Comparison of ENCODE assay signal across 23 mouse cellular contexts in the genomic region with DNA sequence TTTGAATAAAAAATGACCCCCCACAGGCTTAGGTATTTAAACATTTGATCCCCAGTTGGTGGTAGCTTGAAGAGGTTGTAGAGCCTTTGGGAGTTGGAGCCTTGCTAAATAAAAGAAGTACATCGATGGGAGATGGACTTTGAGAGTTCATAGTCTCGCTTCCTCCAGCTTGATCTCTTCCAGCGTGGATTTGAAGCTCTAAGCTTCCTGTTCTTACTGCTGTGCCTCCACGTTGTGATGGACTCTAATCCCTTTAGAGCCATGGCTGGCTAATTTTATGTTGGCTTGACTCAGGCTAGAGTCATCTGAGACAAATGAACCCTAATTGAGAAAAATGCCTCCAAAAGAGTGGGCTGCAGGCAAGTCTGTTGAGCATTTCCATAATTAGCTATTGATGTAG. TPM values are rescaled to one million over a fixed set of nuclear protein-coding genes. Genes with fewer than 3 reads are reported as not detected.
DNase-seq lines count a peak whose midpoint lies in the region; ATAC-seq and TF ChIP-seq lines count a peak whose summit lies in the region.
"Had no signal": no experiment of that assay in that cellular context is flagged by ENCODE, and none has a peak within 500 bp of the region (broad histone marks: within the 10 kb centered on the region; RNA-seq: fewer than 3 reads in every experiment).

No protein-coding gene starts in this region.

- H3K4me1 ChIP-seq in intestine, embryonic 16.5 days (ENCODE audit: control insufficient read depth, insufficient read depth, low read length): peaks cover 8% of the 10 kb centered on the region
- peaks cover 10% of the 10 kb centered on the region; the same call in 1 of the 2 replicates for H3K4me1 ChIP-seq in intestine, embryonic 15.5 days (replicated peaks)
- no peaks in the 10 kb centered on the region for H3K4me1 ChIP-seq in intestine, postnatal 0 days (replicated peaks; ENCODE audit: control insufficient read depth, insufficient read depth, low read length)
- peaks cover 14% of the 10 kb centered on the region for H3K4me1 ChIP-seq in midbrain, embryonic 13.5 days (replicated peaks)

- WGBS in intestine, embryonic 16.5 days: 57% methylated on average over 4 of the region's 4 CpGs
- WGBS in intestine, embryonic 15.5 days: 59% methylated on average over 4 of the region's 4 CpGs
- 44% methylated on average over 4 of the region's 4 CpGs for WGBS in intestine, postnatal 0 days
- 34% methylated on average over 4 of the region's 4 CpGs for WGBS in midbrain, embryonic 13.5 days

- no peak overlapping the region for H3K4me2 ChIP-seq in intestine, embryonic 16.5 days (ENCODE audit: low read depth, low read length)
- H3K4me2 ChIP-seq in intestine, embryonic 15.5 days (replicated peaks): no peak overlapping the region
- no peak overlapping the region for H3K4me2 ChIP-seq in intestine, postnatal 0 days (replicated peaks; ENCODE audit: low read depth)
- no peak overlapping the region for H3K4me2 ChIP-seq in midbrain, embryonic 13.5 days (replicated peaks)
- H3K4me2 ChIP-seq: embryonic facial prominence, embryonic 13.5 days; embryonic facial prominence, embryonic 15.5 days; forebrain, embryonic 12.5 days had no signal

- no peak overlapping the region for H3K4me3 ChIP-seq in intestine, embryonic 16.5 days (ENCODE audit: low read length)
- no peak overlapping the region for H3K4me3 ChIP-seq in intestine, embryonic 15.5 days (replicated peaks)
- H3K4me3 ChIP-seq in intestine, postnatal 0 days (ENCODE audit: low read depth, low read length): no peak overlapping the region
- no peak overlapping the region for H3K4me3 ChIP-seq in midbrain, embryonic 13.5 days (replicated peaks)
- H3K4me3 ChIP-seq: embryonic facial prominence, embryonic 13.5 days; embryonic facial prominence, embryonic 15.5 days; erythroblast, embryonic 14.5 days; forebrain, embryonic 10.5 days; forebrain, embryonic 12.5 days had no signal

- no peaks in the 10 kb centered on the region for H3K27me3 ChIP-seq in intestine, embryonic 16.5 days (replicated peaks; ENCODE audit: control insufficient read depth, insufficient read depth, low read length)
- H3K27me3 ChIP-seq in intestine, embryonic 15.5 days (replicated peaks): no peaks in the 10 kb centered on the region
- no peaks in the 10 kb centered on the region for H3K27me3 ChIP-seq in intestine, postnatal 0 days (replicated peaks; ENCODE audit: control insufficient read depth, insufficient read depth, low read length)
- H3K27me3 ChIP-seq in midbrain, embryonic 13.5 days: no peaks in the 10 kb centered on the region
- H3K27me3 ChIP-seq: embryonic facial prominence, embryonic 13.5 days; embryonic facial prominence, embryonic 15.5 days; forebrain, embryonic 12.5 days had no signal

- DNase-seq in kidney, postnatal 4 days: no peak
- DNase-seq: adrenal gland, adult 2 months; adrenal gland, postnatal 10 days; adrenal gland, postnatal 25 days; cerebellum, adult 11-12 months; cerebellum, adult 2 months; cerebellum, adult 9-10 months; cerebellum, postnatal 10 days; cerebellum, postnatal 25 days had no signal

- H3K27ac ChIP-seq in intestine, embryonic 16.5 days (ENCODE audit: low read length): no peak overlapping the region
- H3K27ac ChIP-seq in intestine, embryonic 15.5 days: no peak overlapping the region
- H3K27ac ChIP-seq in intestine, postnatal 0 days (ENCODE audit: low read depth, low read length): 0 out of 2 replicates have a peak overlapping the region, but pooled peaks have one; percentile 8
- H3K27ac ChIP-seq in midbrain, embryonic 13.5 days: no peak overlapping the region
- H3K27ac ChIP-seq: embryonic facial prominence, embryonic 13.5 days; embryonic facial prominence, embryonic 15.5 days; forebrain, embryonic 10.5 days; forebrain, embryonic 12.5 days had no signal

- no peak for TF ChIP-seq CTCF in intestine, postnatal 0 days (IDR thresholded peaks at IDR 0.05; ENCODE audit: low read depth)

- ATAC-seq in intestine, embryonic 16.5 days: peak; percentile 56; the same call in 1 of the 2 replicates
- ATAC-seq in intestine, embryonic 15.5 days: no peak
- peak; percentile 69 for ATAC-seq in intestine, postnatal 0 days
- no peak for ATAC-seq in midbrain, embryonic 13.5 days
- ATAC-seq: forebrain, embryonic 14.5 days; forebrain, embryonic 16.5 days had no signal

- no peak overlapping the region for H3K9ac ChIP-seq in intestine, embryonic 16.5 days (ENCODE audit: low read depth, low read length)
- no peak overlapping the region for H3K9ac ChIP-seq in intestine, embryonic 15.5 days
- H3K9ac ChIP-seq in intestine, postnatal 0 days (ENCODE audit: low read depth, low read length): no peak overlapping the region
- no peak overlapping the region for H3K9ac ChIP-seq in midbrain, embryonic 13.5 days (replicated peaks)
- H3K9ac ChIP-seq: embryonic facial prominence, embryonic 13.5 days; embryonic facial prominence, embryonic 15.5 days; forebrain, embryonic 12.5 days had no signal

- H3K9me3 ChIP-seq in intestine, embryonic 16.5 days (ENCODE audit: control insufficient read depth, low read length): no peaks in the 10 kb centered on the region
- H3K9me3 ChIP-seq in intestine, embryonic 15.5 days: no peaks in the 10 kb centered on the region
- no peaks in the 10 kb centered on the region for H3K9me3 ChIP-seq in intestine, postnatal 0 days (ENCODE audit: control insufficient read depth)
- no peaks in the 10 kb centered on the region for H3K9me3 ChIP-seq in midbrain, embryonic 13.5 days
- H3K9me3 ChIP-seq: embryonic facial prominence, embryonic 13.5 days; embryonic facial prominence, embryonic 15.5 days; forebrain, embryonic 10.5 days; forebrain, embryonic 12.5 days had no signal

- no peaks in the 10 kb centered on the region for H3K36me3 ChIP-seq in intestine, embryonic 16.5 days (ENCODE audit: control insufficient read depth, insufficient read depth, low read length)
- no peaks in the 10 kb centered on the region for H3K36me3 ChIP-seq in intestine, embryonic 15.5 days
- H3K36me3 ChIP-seq in intestine, postnatal 0 days (ENCODE audit: control insufficient read depth, insufficient read depth): no peaks in the 10 kb centered on the region
- H3K36me3 ChIP-seq in midbrain, embryonic 13.5 days: no peaks in the 10 kb centered on the region
- H3K36me3 ChIP-seq: embryonic facial prominence, embryonic 13.5 days; embryonic facial prominence, embryonic 15.5 days; forebrain, embryonic 10.5 days; forebrain, embryonic 12.5 days had no signal

RNA-seq across cellular contexts. Expression of gene Fam50b, which starts 28.2 kb away (rescaled TPM):
- not detected in 2 replicates for polyA plus RNA-seq in intestine, embryonic 16.5 days (2015; fragmentation: Nextera tagmentation; extraction: Ambion mirVana)
- polyA plus RNA-seq in intestine, embryonic 15.5 days (2015; fragmentation: Nextera tagmentation; extraction: Ambion mirVana): not detected in 2 replicates
- polyA plus RNA-seq in intestine, postnatal 0 days (2015; fragmentation: Nextera tagmentation; extraction: Ambion mirVana): 0.16 and 0.20 TPM in 2 replicates
- polyA plus RNA-seq in midbrain, embryonic 13.5 days (2015; fragmentation: Nextera tagmentation; extraction: Ambion mirVana): not detected in 2 replicates
- polyA plus RNA-seq: adrenal gland, adult 2 months; C2C12; cerebellum, adult 2 months; cortical plate, adult 2 months; embryonic facial prominence, embryonic 11.5 days; embryonic facial prominence, embryonic 13.5 days; erythroblast, embryonic 14.5 days; forebrain, embryonic 10.5 days; forebrain, embryonic 12.5 days; forebrain, embryonic 14.5 days; forebrain, embryonic 16.5 days had no signal

Comparison
In these comparisons a context has a peak if more than half of its experiments do, and no peak if none do; other contexts are left out.
1. ATAC-seq: peak in intestine, embryonic 16.5 days (single experiment) and intestine, postnatal 0 days (single experiment); none in intestine, embryonic 15.5 days (single experiment) and midbrain, embryonic 13.5 days (single experiment).